Mouse (Mus musculus) hindbrain, postnatal 0 days (tissue): ENCODE results near the gene Ccdc62. TPM values are rescaled to one million over a fixed set of nuclear protein-coding genes. Genes with fewer than 3 reads are reported as not detected.

Experiments used
- ATAC-seq: fragments of 200-750 bp; cut with Nextera tagmentation; 2 replicates; pipeline ENCODE4 v1.8.0; 2017; ENCODE audit warnings: mild to moderate bottlenecking, moderate TSS enrichment, moderate library complexity
- DNase-seq: peaks from one replicate; pipeline ENCODE4 v3.0.0-alpha.2; 2015; ENCODE audit warnings: low spot score
- H3K27ac ChIP-seq: fragments of 300-500 bp; sonication (generic); 2 replicates; pipeline ENCODE4 v1.5.1; 2014; ENCODE audit warnings: mild to moderate bottlenecking
- H3K27me3 ChIP-seq: fragments of 300-500 bp; sonication (generic); 2 replicates; pipeline ENCODE4 v1.6.1; 2014; ENCODE audit warnings: low read length, mixed read lengths; ENCODE audit not compliant: insufficient read depth
- H3K36me3 ChIP-seq: fragments of 300-500 bp; sonication (generic); 2 replicates; pipeline ENCODE4 v1.6.1; 2014; ENCODE audit warnings: low read length, mixed read lengths; ENCODE audit not compliant: insufficient read depth
- H3K4me1 ChIP-seq: fragments of 300-500 bp; sonication (generic); 2 replicates; pipeline ENCODE4 v1.6.1; 2014; ENCODE audit warnings: antibody characterized with exemption, low read length, mixed read lengths; ENCODE audit not compliant: insufficient read depth
- H3K4me2 ChIP-seq: fragments of 300-500 bp; sonication (generic); 2 replicates; pipeline ENCODE4 v1.6.1; 2014; ENCODE audit warnings: low read depth, mild to moderate bottlenecking, low read length, moderate library complexity, mixed read lengths
- H3K4me3 ChIP-seq: fragments of 300-500 bp; sonication (generic); 2 replicates; pipeline ENCODE4 v1.5.1; 2014; ENCODE audit warnings: low read length
- H3K9ac ChIP-seq: fragments of 300-500 bp; sonication (generic); replicated peaks from 2 replicates; pipeline ENCODE4 v1.6.1; 2014; ENCODE audit warnings: mild to moderate bottlenecking, low read length, moderate library complexity, mixed read lengths
- H3K9me3 ChIP-seq: fragments of 300-500 bp; sonication (generic); 2 replicates; pipeline ENCODE4 v1.6.1; 2016; ENCODE audit warnings: low read length, mixed read lengths
- CTCF ChIP-seq: IDR thresholded peaks from 2 replicates; pipeline ENCODE4 v1.5.1; 2016; ENCODE audit warnings: antibody characterized with exemption, control low read depth, low read depth
- WGBS: fragments of 180-500 bp; shearing (Covaris S2); extraction: QIAGEN DNeasy Blood & Tissue Kit; methylation state at CpG from one replicate; pipeline ENCODE4 v1.1.7; 2014; 5-methylcytosine and 5-hydroxymethylcytosine counted together
- polyA plus RNA-seq: library from polyadenylated mRNA; unstranded; fragments of >200 nt; fragmentation: Nextera tagmentation; extraction: Ambion mirVana; gene quantifications from 2 replicates; pipeline ENCODE4 v1.2.1, GENCODE M21; 2015
- total RNA-seq: library from RNA; depleted of rRNA; stranded (reverse); fragments of >200 nt; gene quantifications from 2 replicates; pipeline ENCODE4 v1.2.3, GENCODE M21; 2014

Ccdc62 gene
- total and polyA plus RNA-seq, 2 experiments from 2014 or later = 1.1 to 5.5 TPM

GRCm38 (mm10) chr5:123957213-123957612, 26.7 kb downstream of the Ccdc62 start:
- 75% methylated on average over 8 of the region's 8 CpGs for WGBS
- Histone ChIP-seq H3K9ac (no peak overlapping the region), H3K27ac (no peak overlapping the region), H3K4me1 (no peaks in the 10 kb centered on the region), H3K9me3 (no peaks in the 10 kb centered on the region), H3K27me3 (no peaks in the 10 kb centered on the region), H3K4me3 (no peak overlapping the region), H3K36me3 (no peaks in the 10 kb centered on the region), H3K4me2 (no peak overlapping the region)
- DNase-seq = no peak
- no peak for TF ChIP-seq CTCF
- no peak for ATAC-seq

GRCm38 (mm10) chr5:123959018-123959417, 28.5 kb downstream of the Ccdc62 start:
- Histone ChIP-seq H3K9me3 (no peaks in the 10 kb centered on the region), H3K27ac (no peak overlapping the region), H3K4me3 (no peak overlapping the region), H3K27me3 (no peaks in the 10 kb centered on the region), H3K4me2 (no peak overlapping the region), H3K4me1 (no peaks in the 10 kb centered on the region), H3K36me3 (no peaks in the 10 kb centered on the region), H3K9ac (no peak overlapping the region)
- DNase-seq (no peak), ATAC-seq (no peak)
- WGBS = 91% methylated on average over 3 of the region's 3 CpGs
- TF ChIP-seq CTCF = no peak

- Histone ChIP-seq H3K4me1 (no peaks in the 10 kb centered on the region), H3K9me3 (no peaks in the 10 kb centered on the region), H3K9ac (no peak overlapping the region), H3K27ac (no peak overlapping the region), H3K4me2 (no peak overlapping the region), H3K4me3 (no peak overlapping the region), H3K36me3 (no peaks in the 10 kb centered on the region), H3K27me3 (no peaks in the 10 kb centered on the region)
- DNase-seq = no peak
- ATAC-seq = no peak
- no peak for TF ChIP-seq CTCF
- 73% methylated on average over 8 of the region's 8 CpGs for WGBS
These were observed 29.6 kb downstream of the Ccdc62 start for GRCm38 (mm10) chr5:123960129-123960528.

GRCm38 (mm10) chr5:123961046-123961445, 30.6 kb downstream of the Ccdc62 start:
- no peak overlapping the region for H3K4me3 ChIP-seq
- ATAC-seq (no peak), DNase-seq (peak; percentile 43)
- H3K4me1 ChIP-seq = no peaks in the 10 kb centered on the region
- no peak overlapping the region for H3K4me2 ChIP-seq
- TF ChIP-seq CTCF = no peak
- 70% methylated on average over 12 of the region's 12 CpGs for WGBS
- H3K27me3 ChIP-seq = no peaks in the 10 kb centered on the region
- H3K9me3 ChIP-seq = no peaks in the 10 kb centered on the region
- no peak overlapping the region for H3K27ac ChIP-seq
- H3K36me3 ChIP-seq = no peaks in the 10 kb centered on the region
- no peak overlapping the region for H3K9ac ChIP-seq

- ATAC-seq (no peak), DNase-seq (no peak)
- Histone ChIP-seq H3K27me3 (no peaks in the 10 kb centered on the region), H3K36me3 (no peaks in the 10 kb centered on the region), H3K27ac (no peak overlapping the region), H3K9ac (no peak overlapping the region), H3K9me3 (no peaks in the 10 kb centered on the region), H3K4me2 (no peak overlapping the region), H3K4me1 (no peaks in the 10 kb centered on the region), H3K4me3 (no peak overlapping the region)
- TF ChIP-seq CTCF = no peak
- WGBS = 94% methylated on average over 4 of the region's 4 CpGs
These were observed 33.7 kb downstream of the Ccdc62 start for GRCm38 (mm10) chr5:123964208-123964607.

GRCm38 (mm10) chr5:123966759-123967158, 36.3 kb downstream of the Ccdc62 start:
- no peak for TF ChIP-seq CTCF
- DNase-seq = no peak

GRCm38 (mm10) chr5:123968468-123968867, 38.0 kb downstream of the Ccdc62 start:
- no peak for TF ChIP-seq CTCF
- H3K4me1 ChIP-seq = 0 out of 2 replicates have a peak, but pooled peaks cover 6% of the 10 kb centered on the region
- H3K9ac ChIP-seq = no peak overlapping the region
- no peaks in the 10 kb centered on the region for H3K9me3 ChIP-seq
- H3K4me3 ChIP-seq = no peak overlapping the region
- no peak overlapping the region for H3K27ac ChIP-seq
- H3K36me3 ChIP-seq = no peaks in the 10 kb centered on the region
- no peak overlapping the region for H3K4me2 ChIP-seq
- DNase-seq (no peak), ATAC-seq (no peak)
- 87% methylated on average over 5 of the region's 5 CpGs for WGBS
- H3K27me3 ChIP-seq = no peaks in the 10 kb centered on the region

More at GRCm38 (mm10) chr5:123966759-123967158, 36.3 kb downstream of the Ccdc62 start:
- Histone ChIP-seq H3K9ac (no peak overlapping the region), H3K27ac (no peak overlapping the region), H3K4me2 (no peak overlapping the region), H3K4me1 (no peaks in the 10 kb centered on the region), H3K36me3 (no peaks in the 10 kb centered on the region), H3K4me3 (no peak overlapping the region), H3K27me3 (no peaks in the 10 kb centered on the region), H3K9me3 (no peaks in the 10 kb centered on the region)
- ATAC-seq = no peak
- WGBS = 95% methylated on average over 2 of the region's 2 CpGs
